Mouse (Mus musculus) kidney, postnatal 14 days (tissue): Measurements from ENCODE around the gene Gm20696.

ENCODE experiments used
- DNase-seq: peaks from one replicate; pipeline ENCODE4 v3.0.0; 2022; ENCODE audit warnings: mixed read lengths

The Gm20696 gene

DNA sequence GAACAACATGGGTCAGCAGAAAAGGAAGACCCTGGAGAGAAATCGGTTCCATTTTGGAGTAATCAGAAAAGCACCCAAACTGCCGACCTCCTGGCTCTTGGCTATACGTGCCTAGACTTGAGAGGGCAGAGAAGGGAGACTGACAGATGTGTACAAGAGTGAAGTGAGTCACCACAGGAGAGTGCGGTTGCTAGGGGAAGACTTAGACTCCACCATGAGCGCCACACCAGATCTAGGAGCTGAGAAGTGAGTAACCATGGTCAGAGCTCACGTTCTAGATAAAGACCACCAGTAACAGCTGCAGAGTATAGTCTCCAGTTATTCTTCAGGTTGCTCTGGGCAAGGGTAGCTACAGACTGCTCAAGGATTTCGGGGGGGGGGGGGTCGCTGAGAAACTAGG is 3.4 kb downstream of the Gm20696 start:
- DNase-seq, result no peak

- DNase-seq, result no peak
Observed at GRCm38 (mm10) chr6:99660443-99660842, 6.2 kb downstream of the Gm20696 start.

GRCm38 (mm10) chr6:99658586-99658985 is 8.0 kb downstream of the Gm20696 start:
- no peak for DNase-seq

- no peak for DNase-seq
Observed at GRCm38 (mm10) chr6:99656088-99656487, 10.5 kb downstream of the Gm20696 start.

DNA sequence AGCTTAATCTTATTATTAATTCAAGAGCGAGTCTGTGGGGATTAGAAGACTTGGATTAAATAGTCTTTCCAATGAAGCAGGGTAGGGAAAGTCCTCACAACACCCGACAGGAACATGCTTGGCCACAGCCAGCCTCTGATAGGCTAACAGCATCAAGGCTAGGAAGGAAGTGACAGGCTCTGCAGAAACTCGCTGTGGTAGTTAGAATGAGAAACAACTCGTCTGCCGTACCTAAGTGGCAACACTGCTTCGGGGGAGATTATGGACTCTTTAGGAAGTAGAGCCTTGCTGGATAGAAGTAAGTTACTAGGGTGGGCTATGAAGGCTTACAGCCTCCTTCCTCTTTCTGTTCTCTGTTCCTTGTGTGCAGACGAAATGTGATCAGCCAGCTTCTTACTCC is 11.1 kb downstream of the Gm20696 start:
- no peak for DNase-seq

DNA sequence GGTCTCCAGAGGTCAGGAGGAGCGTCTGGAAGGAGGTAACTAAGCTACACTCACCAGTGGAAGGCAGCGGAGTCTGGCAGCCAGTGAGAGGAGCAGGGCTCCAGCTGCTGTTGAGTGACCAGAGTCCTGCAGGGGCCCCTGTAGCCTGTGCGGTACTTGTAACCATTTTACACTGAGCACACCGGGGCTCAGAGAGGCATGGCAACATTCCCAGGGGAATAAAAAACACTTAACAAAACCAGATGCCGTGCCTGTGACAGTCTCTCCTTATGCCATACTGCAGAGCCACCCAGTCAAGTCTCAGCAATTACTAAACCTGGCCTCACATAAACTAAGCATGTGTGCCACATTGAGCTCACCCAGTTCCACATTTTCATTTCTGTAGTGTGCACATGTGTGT is 12.3 kb downstream of the Gm20696 start:
- DNase-seq, result no peak

GRCm38 (mm10) chr6:99652341-99652740 is 14.3 kb downstream of the Gm20696 start:
- no peak for DNase-seq

GRCm38 (mm10) chr6:99649307-99649706 is 17.3 kb downstream of the Gm20696 start:
- DNase-seq, result no peak

DNA sequence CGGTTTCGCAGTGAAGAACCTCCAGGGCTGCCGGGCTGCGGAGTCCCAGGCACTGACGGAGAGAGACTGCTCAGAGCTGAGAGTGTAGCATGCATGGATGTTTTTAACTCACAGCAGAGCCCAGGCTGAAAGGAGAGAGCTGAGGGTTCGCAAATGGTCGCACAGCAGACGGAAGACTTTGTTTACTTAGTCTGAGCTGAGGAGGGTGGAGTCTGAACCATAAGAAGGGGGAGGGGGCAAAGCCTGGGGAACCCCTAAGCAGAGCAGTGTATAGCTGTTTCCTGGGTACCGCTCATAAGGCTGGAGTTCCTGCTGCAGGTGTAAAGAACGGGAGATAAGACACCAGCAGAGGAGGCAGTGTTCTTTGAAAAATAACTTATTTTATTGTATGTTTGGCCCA is 20.3 kb downstream of the Gm20696 start:
- DNase-seq, result no peak

DNA sequence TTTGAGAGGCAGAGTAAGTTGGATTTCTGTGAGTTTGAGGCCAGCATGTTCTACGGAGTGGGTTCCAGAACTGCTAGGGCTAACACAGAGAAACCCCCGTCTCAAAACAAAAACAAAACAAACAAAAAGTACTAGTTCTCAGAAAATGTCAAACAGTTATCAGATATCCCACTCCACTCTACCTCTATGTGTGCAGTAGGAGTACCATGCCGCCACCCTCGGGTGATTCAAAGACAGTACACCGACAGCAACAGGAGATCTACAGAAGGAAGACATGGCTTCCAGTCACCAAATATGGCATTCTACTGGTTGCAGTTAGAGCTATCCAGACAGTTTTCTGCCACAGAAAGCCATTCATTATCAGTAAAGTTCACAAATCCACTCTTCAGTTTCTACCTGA is 21.7 kb downstream of the Gm20696 start:
- DNase-seq, result no peak

GRCm38 (mm10) chr6:99644386-99644785 is 22.2 kb downstream of the Gm20696 start:
- no peak for DNase-seq

GRCm38 (mm10) chr6:99643439-99644199 is 23.0 kb downstream of the Gm20696 start:
- peak; percentile 85 for DNase-seq

DNA sequence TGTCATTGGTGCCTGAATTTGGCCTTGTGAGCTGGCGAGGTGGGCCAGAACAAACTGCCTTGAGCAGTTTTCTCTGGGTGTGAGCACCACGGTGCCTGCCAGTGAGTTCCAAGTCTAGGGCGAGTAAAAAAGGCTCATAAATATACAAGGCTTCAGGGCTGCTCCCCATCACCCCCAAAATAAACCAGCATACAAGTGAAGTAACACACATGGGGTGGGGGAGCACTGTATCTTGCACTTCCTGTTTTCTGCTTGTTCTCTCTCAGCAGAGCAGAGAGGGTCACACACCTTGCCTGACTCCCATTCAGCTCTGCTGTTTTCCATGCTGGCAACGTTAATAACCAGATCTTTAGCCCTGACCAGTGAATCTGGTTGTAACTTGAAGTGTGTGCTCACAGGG is 29.1 kb downstream of the Gm20696 start:
- no peak for DNase-seq

GRCm38 (mm10) chr6:99636801-99637200 is 29.8 kb downstream of the Gm20696 start:
- DNase-seq, result no peak

DNA sequence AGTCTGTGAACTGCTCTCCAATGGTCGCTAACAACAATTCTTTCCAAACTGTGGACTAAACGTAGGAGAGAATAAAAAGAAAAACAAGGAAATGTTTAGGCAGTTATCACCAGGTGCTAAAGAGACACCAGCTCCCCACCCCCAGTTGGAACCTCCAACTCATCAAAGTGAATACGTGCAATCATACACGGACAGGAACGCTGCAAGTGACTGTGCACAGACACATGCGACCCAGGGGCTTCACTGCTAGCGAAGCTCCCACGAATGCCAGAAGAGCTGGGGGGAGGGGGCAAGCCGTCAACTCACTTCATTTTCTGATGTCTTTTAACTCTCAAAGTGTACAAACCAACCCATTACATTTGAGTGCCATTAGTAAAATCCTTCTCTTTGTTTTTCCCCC is 30.5 kb downstream of the Gm20696 start:
- DNase-seq, result no peak

DNA sequence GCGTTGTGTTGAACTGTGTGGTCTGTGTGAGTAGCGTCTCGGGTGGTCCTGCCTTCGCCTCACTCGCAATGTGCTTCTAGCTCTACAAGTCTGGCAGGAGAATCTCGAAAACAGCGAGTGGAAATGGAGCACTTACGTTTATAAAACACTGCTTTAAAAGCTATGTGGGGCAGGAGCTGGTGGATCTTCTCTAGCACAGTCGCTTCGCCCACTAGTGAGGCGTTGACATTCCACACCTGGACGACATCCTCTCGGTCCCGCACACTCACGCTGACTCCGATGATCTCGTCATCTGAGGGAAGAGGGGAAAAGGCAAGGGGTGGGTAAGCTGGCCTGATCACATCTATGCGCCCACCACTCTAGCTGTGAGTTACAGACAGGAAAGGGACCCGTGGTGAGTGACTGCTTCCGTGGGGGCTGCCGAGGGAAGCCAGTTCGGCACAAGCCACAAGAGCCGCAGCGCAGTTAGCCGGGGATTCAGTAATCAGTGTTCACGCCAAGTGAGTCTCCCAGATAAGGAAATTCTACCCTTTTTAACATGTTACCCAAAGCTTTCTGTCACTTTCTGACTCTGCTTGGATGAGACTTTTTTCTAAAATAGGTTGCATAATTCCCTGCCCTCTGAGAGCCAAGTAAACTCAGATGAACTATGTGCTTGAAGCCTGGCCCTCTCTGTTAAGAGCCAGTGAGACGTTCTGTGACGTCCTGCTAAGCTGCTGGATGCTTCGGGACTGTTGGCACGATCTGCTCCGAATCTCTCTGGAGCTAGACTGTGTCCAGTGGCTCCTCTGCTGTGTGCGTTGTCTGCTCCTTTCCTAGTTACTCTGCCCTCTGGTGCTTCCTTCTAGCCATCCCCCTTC is 34.2 kb downstream of the Gm20696 start:
- DNase-seq, result no peak

DNA sequence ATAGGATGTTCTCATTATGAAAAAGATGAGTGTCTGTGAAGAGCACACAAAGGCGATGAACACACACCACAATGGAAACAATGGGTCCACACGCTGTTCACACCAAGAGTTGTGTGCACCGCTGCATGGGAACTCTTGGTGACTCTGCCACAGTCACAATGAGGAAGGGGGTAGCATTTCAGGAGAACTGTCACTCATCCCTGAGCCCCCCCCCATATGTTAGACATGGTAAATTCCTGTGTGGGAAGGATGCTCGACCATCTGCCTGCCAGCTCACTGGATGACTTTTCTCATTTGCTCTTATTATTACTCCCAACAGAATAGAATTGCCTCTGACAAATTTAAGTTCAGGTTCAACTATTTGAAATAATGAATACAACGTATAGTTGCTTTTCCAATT is 35.0 kb downstream of the Gm20696 start:
- DNase-seq, result no peak

DNA sequence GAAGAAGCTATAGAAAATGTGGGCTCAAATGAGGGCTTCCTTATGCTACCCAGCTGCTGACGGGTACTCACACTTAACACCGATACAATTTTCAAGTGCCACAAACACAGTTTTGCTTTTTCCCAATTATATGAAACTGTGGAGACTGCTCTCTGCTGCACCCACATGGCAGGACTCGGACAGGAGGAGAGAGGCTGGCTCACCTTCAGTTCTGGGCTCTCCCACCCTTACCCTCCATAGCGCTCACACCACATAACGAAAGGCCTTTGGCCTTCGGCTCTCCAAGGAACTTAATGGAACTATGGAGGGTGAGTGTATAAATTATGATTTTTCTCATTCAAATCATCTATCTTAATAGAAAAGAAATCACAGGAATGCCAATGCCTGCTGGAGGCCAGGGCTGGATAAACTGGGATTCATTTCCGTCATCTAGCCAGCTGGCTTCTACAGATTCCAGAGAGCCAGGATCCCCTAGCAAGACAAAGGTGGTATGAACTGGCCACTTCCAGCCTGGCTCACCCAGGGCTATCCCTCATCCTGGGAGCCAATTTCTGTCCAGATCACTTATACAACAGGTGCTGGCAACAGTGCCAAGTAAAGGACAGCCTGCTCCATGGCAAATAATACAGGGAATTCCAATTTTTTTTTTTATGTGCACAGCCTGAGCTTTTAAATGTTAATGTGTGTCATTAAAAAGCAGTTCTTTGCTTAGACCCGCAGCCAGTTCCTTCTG is 36.7 kb downstream of the Gm20696 start:
- no peak for DNase-seq

DNA sequence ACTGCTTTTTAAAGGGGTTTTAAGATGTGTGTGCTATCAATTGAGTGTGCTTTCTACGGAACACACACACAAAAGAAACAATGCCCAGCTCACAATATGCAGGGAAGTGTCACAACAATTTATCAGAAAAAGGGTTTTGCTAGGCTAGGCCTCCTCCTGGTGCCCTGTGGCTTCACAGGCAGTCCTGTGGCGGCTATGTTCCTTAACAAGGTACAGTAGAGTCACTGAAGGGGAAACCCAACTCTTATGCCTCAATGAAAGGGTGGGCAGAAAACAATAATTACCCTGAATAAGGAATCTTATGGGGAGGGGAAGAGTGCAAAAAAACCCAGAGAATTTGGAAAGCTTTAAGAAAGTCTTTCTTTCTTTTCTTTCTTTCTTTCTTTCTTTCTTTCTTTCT is 40.2 kb downstream of the Gm20696 start:
- no peak for DNase-seq

DNA sequence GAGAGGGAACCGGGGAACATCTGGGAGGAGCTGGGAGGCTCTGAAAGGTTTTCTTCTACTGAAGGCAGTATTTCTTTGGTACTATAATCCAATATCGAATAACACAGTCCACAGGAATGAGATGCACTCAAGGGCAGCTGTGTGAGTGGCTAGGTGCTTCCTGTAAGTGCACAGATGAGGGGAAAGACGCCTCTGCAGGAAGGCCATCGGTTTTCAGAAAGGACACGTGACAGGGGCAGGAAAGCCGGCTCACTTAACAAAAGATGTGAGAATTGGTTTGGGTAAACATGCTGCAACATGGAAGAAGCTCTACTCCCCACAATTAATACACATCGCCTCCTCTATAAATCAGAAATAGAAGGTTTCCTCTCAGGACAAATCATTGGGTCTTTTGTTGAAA is 40.8 kb downstream of the Gm20696 start:
- no peak for DNase-seq

DNA sequence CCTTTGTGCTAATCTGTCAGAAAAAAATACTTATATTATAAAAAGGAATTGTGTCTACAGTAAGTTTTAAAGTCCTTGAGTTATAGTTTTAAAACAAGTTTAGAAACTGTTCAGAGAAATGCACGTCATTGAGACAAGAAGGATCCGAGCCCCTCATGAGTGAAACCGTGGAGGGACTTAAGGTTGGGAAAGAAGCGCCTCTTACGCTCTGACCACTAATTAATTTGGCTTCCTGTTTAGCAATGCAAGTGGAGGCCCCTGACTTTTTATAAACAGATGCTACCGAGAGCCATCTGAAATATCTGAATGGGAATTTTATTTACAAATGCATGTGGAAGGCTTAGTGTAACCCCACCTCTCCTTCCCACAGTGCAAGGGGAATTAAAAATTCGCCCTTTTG is 41.3 kb downstream of the Gm20696 start:
- DNase-seq, result no peak

- no peak for DNase-seq
Observed at GRCm38 (mm10) chr6:99624542-99624941, 42.1 kb downstream of the Gm20696 start.

GRCm38 (mm10) chr6:99623641-99624040 is 43.0 kb downstream of the Gm20696 start:
- DNase-seq, result peak; percentile 23

GRCm38 (mm10) chr6:99621167-99621566 is 45.4 kb downstream of the Gm20696 start:
- no peak for DNase-seq
